Mouse (Mus musculus) small intestine, adult 2 months (tissue): ENCODE results near the gene Fam213a. TPM values are rescaled to one million over a fixed set of nuclear protein-coding genes. Genes with fewer than 3 reads are reported as not detected.

Experiments used
- H3K27ac ChIP-seq: fragments of 200-500 bp; 2 replicates; pipeline ENCODE4 v1.5.1; 2012; ENCODE audit warnings: low read depth, low read length, control low read depth, inconsistent platforms; ENCODE audit not compliant: insufficient read depth
- H3K27me3 ChIP-seq: fragments of 200-500 bp; 2 replicates; pipeline ENCODE4 v1.6.1; 2012; ENCODE audit warnings: mild to moderate bottlenecking, moderate library complexity, low read length, inconsistent platforms; ENCODE audit not compliant: control insufficient read depth, insufficient read depth
- H3K36me3 ChIP-seq: fragments of 200-500 bp; 2 replicates; pipeline ENCODE4 v1.6.1; 2012; ENCODE audit warnings: mild to moderate bottlenecking, low read length, control low read depth, inconsistent platforms; ENCODE audit not compliant: control insufficient read depth, insufficient read depth
- H3K4me1 ChIP-seq: fragments of 200-500 bp; 2 replicates; pipeline ENCODE4 v1.6.1; 2012; ENCODE audit warnings: low read length, inconsistent platforms, mixed read lengths; ENCODE audit not compliant: control insufficient read depth, insufficient read depth, insufficient read length
- H3K4me3 ChIP-seq: fragments of 200-500 bp; 2 replicates; pipeline ENCODE4 v1.5.1; 2012; ENCODE audit warnings: low read depth, mild to moderate bottlenecking, control low read depth, inconsistent platforms, low read length, moderate library complexity
- CTCF ChIP-seq: fragments of 200-500 bp; IDR thresholded peaks from 2 replicates; pipeline ENCODE4 v1.5.1; 2012; ENCODE audit warnings: low read depth, mild to moderate bottlenecking, control low read depth, inconsistent platforms, low read length, moderate library complexity, mixed read lengths; ENCODE audit not compliant: insufficient replicate concordance, insufficient read length; ENCODE audit errors: extremely low read depth
- POLR2A ChIP-seq: fragments of 200-500 bp; IDR thresholded peaks from 2 replicates; pipeline ENCODE4 v1.6.1; 2012; ENCODE audit warnings: low read depth, mild to moderate bottlenecking, control low read depth, inconsistent platforms, low read length, moderate library complexity
- WGBS: fragments of 180-500 bp; shearing (Covaris S2); methylation state at CpG from one replicate; pipeline ENCODE4 v1.1.7; 2018; 5-methylcytosine and 5-hydroxymethylcytosine counted together
- polyA plus RNA-seq: library from polyadenylated mRNA; depleted of rRNA; stranded (reverse); fragments of >200 nt; gene quantifications from 2 replicates; pipeline ENCODE4 v1.2.3, GENCODE M21; 2012

The Fam213a gene
- polyA plus RNA-seq, 1 experiment, result 29.9 TPM

DNA sequence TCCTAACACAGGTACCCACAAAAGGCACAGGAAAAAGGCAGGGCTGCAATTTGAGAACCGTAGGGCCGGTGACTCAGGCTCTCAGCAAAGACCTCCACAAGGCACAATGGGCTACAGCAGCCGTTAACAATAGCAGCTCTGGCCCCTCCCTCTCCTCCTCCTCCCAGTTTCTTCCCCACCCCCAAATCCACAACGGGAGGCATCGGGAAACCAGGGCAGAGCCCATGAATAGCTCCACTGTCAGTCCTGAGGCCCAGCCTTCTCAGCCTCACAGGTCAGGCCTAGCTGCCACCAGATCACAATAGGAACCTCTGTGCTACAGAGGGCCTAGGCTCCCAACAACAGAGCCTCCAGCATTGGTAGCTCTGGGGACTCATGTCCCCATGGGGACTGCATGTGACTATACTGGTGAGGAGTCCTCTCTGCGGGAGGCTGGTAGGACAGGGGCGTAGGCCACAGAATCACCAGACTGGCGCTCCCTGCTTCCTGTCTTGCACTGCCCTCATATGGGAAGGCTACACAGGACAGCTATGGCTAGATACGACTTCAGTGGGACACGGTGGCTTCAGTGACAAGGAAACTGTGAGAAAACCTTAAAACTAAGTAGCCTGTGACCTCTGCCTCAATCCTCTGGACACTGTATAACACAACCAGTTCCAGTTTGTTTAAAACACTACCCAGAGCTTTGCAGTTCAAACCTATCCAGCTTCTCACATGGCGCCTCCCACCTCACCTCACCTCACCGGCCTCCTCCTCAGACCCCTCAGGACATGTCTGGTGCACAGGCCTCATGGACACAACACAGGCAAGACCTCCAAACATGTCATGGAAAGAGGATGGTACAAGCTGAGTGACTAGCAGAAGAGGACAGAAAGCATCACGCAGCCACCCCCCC lies 57.1 kb downstream of the Fam213a start:
- WGBS, result 40% methylated on average over 13 of the region's 13 CpGs
- no peak for TF ChIP-seq POLR2A
- TF ChIP-seq CTCF, result no peak

DNA sequence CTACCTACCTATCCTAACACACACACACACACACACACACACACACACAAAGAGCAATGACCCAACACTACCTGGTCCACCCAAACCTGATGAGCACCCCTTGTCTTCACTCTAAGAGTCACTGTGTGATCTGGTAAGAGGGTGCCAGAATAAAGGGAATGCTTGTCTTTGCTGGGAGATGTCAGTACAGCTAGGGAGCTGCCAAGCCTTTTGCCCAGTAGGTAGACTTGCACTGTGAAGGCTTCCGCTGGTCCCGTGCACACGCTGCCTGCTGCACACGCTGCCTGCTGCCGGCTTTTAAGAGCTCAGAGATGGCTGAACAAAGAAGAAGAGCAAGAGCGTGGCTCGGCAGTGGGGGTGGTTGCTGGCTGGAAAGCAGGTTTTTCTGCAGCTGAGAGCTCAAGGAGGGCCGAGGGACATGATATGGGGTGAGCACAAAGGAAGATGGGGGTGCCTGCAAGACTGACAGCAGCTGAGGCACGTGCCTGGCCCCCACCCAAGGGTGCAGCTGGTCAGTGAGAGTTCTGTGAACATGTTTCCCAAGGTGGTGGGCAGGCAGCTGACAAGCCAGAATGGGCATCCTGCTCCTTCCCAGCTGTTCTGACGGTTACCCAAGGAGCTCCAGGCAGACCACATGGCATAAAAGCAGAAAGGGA lies 57.9 kb downstream of the Fam213a start:
- H3K36me3 ChIP-seq, result no peaks in the 10 kb centered on the region
- TF ChIP-seq CTCF (no peak), POLR2A (no peak)
- peak overlapping the region; percentile 23; the same call in 1 of the 2 replicates for H3K27ac ChIP-seq
- 71% methylated on average over 10 of the region's 10 CpGs for WGBS
- H3K4me3 ChIP-seq, result no peak overlapping the region
- H3K27me3 ChIP-seq, result no peaks in the 10 kb centered on the region
- H3K4me1 ChIP-seq, result peaks cover 56% of the 10 kb centered on the region

More for the DNA sequence above, 57.1 kb downstream of the Fam213a start:
- H3K4me1 ChIP-seq, result peaks cover 53% of the 10 kb centered on the region
- H3K27ac ChIP-seq, result peak overlapping the region; percentile 23
- H3K36me3 ChIP-seq, result no peaks in the 10 kb centered on the region
- no peak overlapping the region for H3K4me3 ChIP-seq
- no peaks in the 10 kb centered on the region for H3K27me3 ChIP-seq

DNA sequence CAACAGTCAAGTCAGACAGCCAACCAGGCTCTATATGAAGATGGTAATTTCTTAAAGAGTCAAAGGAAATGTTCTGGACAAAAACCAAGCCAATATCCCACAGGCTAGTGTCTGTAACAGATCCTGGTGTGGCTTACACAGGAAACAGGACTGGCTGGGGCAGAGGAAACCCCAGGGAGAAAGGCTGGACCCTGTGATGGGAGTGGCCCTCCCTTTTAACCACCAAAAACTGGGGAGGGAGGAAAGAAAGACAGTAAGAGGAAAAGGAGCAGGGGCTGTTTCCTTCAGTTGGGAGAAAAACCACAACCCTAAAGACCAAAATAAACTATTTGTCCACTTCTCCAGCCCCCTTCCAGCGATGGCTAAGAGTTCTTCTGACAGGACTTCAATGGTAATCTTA lies 58.4 kb downstream of the Fam213a start:
- Histone ChIP-seq H3K36me3 (no peaks in the 10 kb centered on the region), H3K4me3 (no peak overlapping the region), H3K27me3 (no peaks in the 10 kb centered on the region), H3K4me1 (peaks cover 59% of the 10 kb centered on the region), H3K27ac (no peak overlapping the region)
- 77% methylated on average over 1 of the region's 1 CpGs for WGBS
- no peak for TF ChIP-seq POLR2A
- no peak for TF ChIP-seq CTCF

- Histone ChIP-seq H3K36me3 (0 out of 2 replicates have a peak, but pooled peaks cover 1% of the 10 kb centered on the region), H3K4me3 (no peak overlapping the region), H3K4me1 (peaks cover 55% of the 10 kb centered on the region), H3K27me3 (no peaks in the 10 kb centered on the region), H3K27ac (no peak overlapping the region)
- WGBS, result 82% methylated on average over 5 of the region's 5 CpGs
- no peak for TF ChIP-seq POLR2A
- TF ChIP-seq CTCF, result no peak
Observed at GRCm38 (mm10) chr14:40953381-40953780, 60.2 kb downstream of the Fam213a start.

DNA sequence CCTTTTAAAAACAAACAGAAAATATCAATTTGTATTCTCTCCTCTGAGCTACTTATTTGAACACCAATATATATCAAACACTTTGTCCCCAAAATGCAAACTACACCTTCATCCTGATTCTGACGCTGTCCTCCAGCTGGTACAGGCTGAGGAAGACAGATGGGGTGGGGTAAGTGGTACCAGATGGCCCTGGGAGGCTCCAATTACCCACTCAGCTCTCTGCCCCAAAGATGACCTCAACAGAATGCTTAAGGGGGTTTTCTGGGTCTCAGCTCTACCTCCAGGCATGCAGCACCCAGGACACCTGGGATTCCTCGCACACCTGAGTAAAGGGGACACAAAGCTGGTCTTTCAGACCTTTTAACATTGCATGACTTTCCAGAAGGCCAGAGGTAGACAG lies 60.9 kb downstream of the Fam213a start:
- H3K36me3 ChIP-seq, result 0 out of 2 replicates have a peak, but pooled peaks cover 1% of the 10 kb centered on the region
- 74% methylated on average over 2 of the region's 2 CpGs for WGBS
- peaks cover 56% of the 10 kb centered on the region for H3K4me1 ChIP-seq
- TF ChIP-seq CTCF (no peak), POLR2A (no peak)
- H3K27me3 ChIP-seq, result no peaks in the 10 kb centered on the region
- no peak overlapping the region for H3K4me3 ChIP-seq
- no peak overlapping the region for H3K27ac ChIP-seq

- TF ChIP-seq POLR2A (no peak), CTCF (no peak)
- Histone ChIP-seq H3K36me3 (0 out of 2 replicates have a peak, but pooled peaks cover 1% of the 10 kb centered on the region), H3K27ac (no peak overlapping the region), H3K27me3 (no peaks in the 10 kb centered on the region), H3K4me1 (peaks cover 56% of the 10 kb centered on the region), H3K4me3 (no peak overlapping the region)
- WGBS, result 82% methylated on average over 3 of the region's 3 CpGs
Observed at GRCm38 (mm10) chr14:40952301-40952700, 61.3 kb downstream of the Fam213a start.
